Mouse (Mus musculus) neural tube, embryonic 14.5 days (tissue): ENCODE data around the gene Larp1b. TPM values are rescaled to one million over a fixed set of nuclear protein-coding genes. Genes with fewer than 3 reads are reported as not detected.

ENCODE experiments used
- ATAC-seq: fragments of 200-750 bp; cut with Nextera tagmentation; 2 replicates; pipeline ENCODE4 v1.8.0; 2017; ENCODE audit warnings: low read depth, mild to moderate bottlenecking, moderate TSS enrichment, moderate library complexity
- H3K27ac ChIP-seq: fragments of 300-500 bp; sonication (generic); 2 replicates; pipeline ENCODE4 v1.5.1; 2014; ENCODE audit warnings: low read depth, mild to moderate bottlenecking, control low read depth, low read length, moderate library complexity, mixed read lengths
- H3K27me3 ChIP-seq: fragments of 300-500 bp; sonication (generic); 2 replicates; pipeline ENCODE4 v1.6.1; 2014; ENCODE audit warnings: low read length; ENCODE audit not compliant: control insufficient read depth, insufficient read depth
- H3K36me3 ChIP-seq: fragments of 300-500 bp; sonication (generic); 2 replicates; pipeline ENCODE4 v1.6.1; 2014; ENCODE audit warnings: low read length, mixed read lengths; ENCODE audit not compliant: control insufficient read depth, insufficient read depth
- H3K4me1 ChIP-seq: fragments of 300-500 bp; sonication (generic); 2 replicates; pipeline ENCODE4 v1.6.1; 2014; ENCODE audit warnings: low read length; ENCODE audit not compliant: control insufficient read depth, insufficient read depth
- H3K4me2 ChIP-seq: fragments of 300-500 bp; sonication (generic); 2 replicates; pipeline ENCODE4 v1.6.1; 2014; ENCODE audit warnings: mild to moderate bottlenecking, low read depth, low read length, control low read depth
- H3K4me3 ChIP-seq: fragments of 300-500 bp; sonication (generic); 2 replicates; pipeline ENCODE4 v1.5.1; 2014; ENCODE audit warnings: low read depth, low read length, control low read depth, mixed read lengths
- H3K9ac ChIP-seq: fragments of 300-500 bp; sonication (generic); replicated peaks from 2 replicates; pipeline ENCODE4 v1.6.1; 2014; ENCODE audit warnings: low read depth, mild to moderate bottlenecking, control low read depth, low read length, mixed read lengths
- H3K9me3 ChIP-seq: fragments of 300-500 bp; sonication (generic); 2 replicates; pipeline ENCODE4 v1.6.1; 2016; ENCODE audit warnings: low read length; ENCODE audit not compliant: control insufficient read depth
- WGBS: fragments of 180-500 bp; shearing (Covaris S2); extraction: QIAGEN DNeasy Blood & Tissue Kit; methylation state at CpG from one replicate; pipeline ENCODE4 v1.1.7; 2014; 5-methylcytosine and 5-hydroxymethylcytosine counted together
- polyA plus RNA-seq: library from polyadenylated mRNA; unstranded; fragments of >200 nt; fragmentation: Nextera tagmentation; extraction: Ambion mirVana; gene quantifications from 2 replicates; pipeline ENCODE4 v1.2.1, GENCODE M21; 2014

Larp1b gene
- polyA plus RNA-seq, 1 experiment from 2014 or later, result 7.4 TPM

DNA sequence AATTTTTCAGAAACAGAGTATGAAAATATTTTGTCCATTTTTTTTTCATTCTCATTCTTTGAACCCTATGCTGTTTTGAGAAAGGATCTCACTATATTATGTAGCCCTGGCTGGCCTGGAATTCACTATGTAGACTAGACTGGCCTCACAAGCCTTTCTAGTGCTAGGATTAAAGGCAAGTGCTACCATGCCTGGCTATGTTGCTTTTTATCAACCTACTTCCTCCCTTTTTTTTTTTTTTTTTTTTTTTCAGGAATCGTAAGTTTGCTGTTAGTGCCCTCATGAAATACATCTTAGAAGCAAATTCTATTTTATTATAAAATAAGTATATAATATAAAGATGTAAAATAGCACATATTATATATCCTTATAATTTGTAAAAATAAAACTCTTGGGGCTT lies 5.2 kb downstream of the Larp1b start:
- 73% methylated on average over 1 of the region's 1 CpGs for WGBS
- Histone ChIP-seq H3K4me1 (no peaks in the 10 kb centered on the region), H3K36me3 (no peaks in the 10 kb centered on the region), H3K27me3 (no peaks in the 10 kb centered on the region), H3K9ac (no peak overlapping the region), H3K27ac (no peak overlapping the region), H3K4me3 (no peak overlapping the region), H3K9me3 (no peaks in the 10 kb centered on the region), H3K4me2 (no peak overlapping the region)
- no peak for ATAC-seq

DNA sequence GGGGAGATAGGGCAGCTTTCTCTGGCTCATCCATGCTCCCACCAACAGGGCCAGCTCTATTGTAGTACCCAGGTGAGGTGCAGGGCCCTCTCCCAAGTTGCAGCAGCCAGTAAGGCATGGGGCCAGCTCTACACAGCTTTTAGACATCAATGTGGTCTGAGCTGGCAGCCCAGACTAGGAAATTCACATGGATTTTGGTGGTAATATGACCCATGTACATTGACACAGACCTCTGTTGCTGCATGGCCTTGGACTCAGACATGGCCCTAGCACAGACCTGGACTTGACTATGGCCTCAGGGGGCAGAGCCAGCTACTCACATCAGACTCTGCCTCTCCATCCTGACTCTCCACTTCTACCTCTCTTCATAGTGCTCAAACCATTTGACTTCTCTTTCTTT lies 9.2 kb downstream of the Larp1b start:
- Histone ChIP-seq H3K4me2 (no peak overlapping the region), H3K27ac (no peak overlapping the region), H3K9ac (no peak overlapping the region), H3K36me3 (no peaks in the 10 kb centered on the region), H3K4me3 (no peak overlapping the region), H3K27me3 (no peaks in the 10 kb centered on the region), H3K9me3 (no peaks in the 10 kb centered on the region), H3K4me1 (no peaks in the 10 kb centered on the region)
- no peak for ATAC-seq

DNA sequence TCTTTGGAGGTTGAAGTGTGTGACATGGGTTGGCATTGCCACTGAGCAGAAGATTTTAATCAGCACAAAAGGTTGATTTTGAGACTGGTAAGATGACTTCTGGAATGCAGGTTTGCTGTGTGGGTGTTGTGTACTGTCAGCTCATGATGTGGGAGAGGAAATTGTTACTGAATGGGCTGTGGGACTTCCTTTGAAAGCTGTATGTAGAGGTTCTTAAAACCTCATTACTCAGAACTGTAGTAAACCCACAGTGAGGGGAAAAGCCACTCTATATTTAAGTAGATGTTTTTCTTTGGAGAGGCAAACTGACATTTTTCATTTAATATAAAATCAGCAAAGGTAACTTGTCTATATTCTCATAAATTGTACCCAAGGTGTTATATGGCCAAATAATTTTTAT lies 31.1 kb downstream of the Larp1b start:
- no peak overlapping the region for H3K4me2 ChIP-seq
- H3K36me3 ChIP-seq, result no peaks in the 10 kb centered on the region
- H3K9ac ChIP-seq, result no peak overlapping the region
- no peaks in the 10 kb centered on the region for H3K9me3 ChIP-seq
- no peak for ATAC-seq
- no peaks in the 10 kb centered on the region for H3K27me3 ChIP-seq
- no peak overlapping the region for H3K4me3 ChIP-seq
- no peaks in the 10 kb centered on the region for H3K4me1 ChIP-seq
- no peak overlapping the region for H3K27ac ChIP-seq

DNA sequence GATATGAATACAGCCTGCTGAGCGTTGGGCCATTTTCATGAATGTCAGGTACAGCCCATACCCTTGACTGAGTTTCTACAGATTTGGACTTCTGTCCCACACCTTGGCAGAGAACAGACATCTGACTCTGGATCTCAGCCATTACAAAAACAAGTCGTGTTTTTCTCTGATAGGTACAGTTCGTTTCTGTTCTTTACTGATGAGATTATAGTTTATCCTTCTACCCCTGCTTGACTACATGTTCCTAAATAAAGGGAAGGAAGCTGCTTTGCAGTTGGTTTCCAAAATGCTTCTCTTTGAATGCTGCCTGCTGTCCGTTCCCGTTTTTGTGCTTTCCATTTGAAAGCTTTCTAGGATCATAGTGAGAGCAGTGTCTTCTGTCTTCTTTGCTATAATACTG lies 37.9 kb downstream of the Larp1b start:
- no peaks in the 10 kb centered on the region for H3K36me3 ChIP-seq
- 84% methylated on average over 5 of the region's 5 CpGs for WGBS
- H3K4me2 ChIP-seq, result no peak overlapping the region
- no peak for ATAC-seq
- no peaks in the 10 kb centered on the region for H3K9me3 ChIP-seq
- no peak overlapping the region for H3K4me3 ChIP-seq
- no peak overlapping the region for H3K27ac ChIP-seq
- no peaks in the 10 kb centered on the region for H3K27me3 ChIP-seq
- no peaks in the 10 kb centered on the region for H3K4me1 ChIP-seq
- no peak overlapping the region for H3K9ac ChIP-seq

DNA sequence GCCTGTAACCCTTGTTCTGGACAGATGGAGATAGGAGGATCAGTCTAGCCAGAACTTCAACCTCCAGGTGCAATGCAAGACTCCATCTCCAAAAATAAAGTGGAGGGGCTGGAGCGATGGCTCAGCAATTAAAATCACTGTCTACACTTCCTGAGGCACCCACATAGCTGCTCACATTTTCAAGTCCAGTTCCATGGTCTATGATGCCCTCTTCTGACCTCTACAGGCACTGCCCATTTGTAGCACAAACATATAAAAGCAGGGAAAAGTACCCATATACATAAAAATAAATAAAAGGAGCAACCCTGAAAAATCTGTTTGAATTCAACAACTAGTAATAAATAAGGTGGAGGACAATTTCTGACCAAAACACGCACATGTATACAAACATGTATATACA lies 39.1 kb downstream of the Larp1b start:
- Histone ChIP-seq H3K4me3 (no peak overlapping the region), H3K36me3 (no peaks in the 10 kb centered on the region), H3K9ac (no peak overlapping the region), H3K4me2 (no peak overlapping the region), H3K27me3 (no peaks in the 10 kb centered on the region), H3K4me1 (no peaks in the 10 kb centered on the region), H3K9me3 (no peaks in the 10 kb centered on the region), H3K27ac (no peak overlapping the region)
- no peak; the same call in 1 of the 2 replicates for ATAC-seq
- 81% methylated on average over 2 of the region's 2 CpGs for WGBS

DNA sequence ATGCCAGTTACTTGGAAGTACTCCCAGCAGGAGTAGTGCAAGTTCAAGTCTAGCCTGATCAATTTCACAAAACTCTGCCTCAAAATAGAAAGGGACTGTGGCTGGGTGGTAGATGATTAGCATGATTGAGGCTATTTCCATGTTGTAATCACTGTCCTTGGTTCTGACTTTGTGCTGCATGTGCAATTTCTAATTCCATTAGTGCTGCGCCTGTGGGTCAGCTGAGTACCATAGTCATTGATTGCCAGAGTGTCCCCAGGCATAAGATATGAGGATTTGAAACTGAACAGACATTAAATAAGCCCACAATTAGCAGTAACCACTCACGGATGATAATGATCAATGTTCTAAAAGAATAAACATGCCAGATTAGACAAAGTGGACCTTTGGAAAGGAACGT lies 41.9 kb downstream of the Larp1b start:
- no peak overlapping the region for H3K4me3 ChIP-seq
- no peaks in the 10 kb centered on the region for H3K4me1 ChIP-seq
- H3K9me3 ChIP-seq, result no peaks in the 10 kb centered on the region
- no peaks in the 10 kb centered on the region for H3K27me3 ChIP-seq
- ATAC-seq, result no peak
- no peak overlapping the region for H3K9ac ChIP-seq
- H3K36me3 ChIP-seq, result no peaks in the 10 kb centered on the region
- no peak overlapping the region for H3K4me2 ChIP-seq
- H3K27ac ChIP-seq, result no peak overlapping the region
- WGBS, result 72% methylated on average over 3 of the region's 3 CpGs

DNA sequence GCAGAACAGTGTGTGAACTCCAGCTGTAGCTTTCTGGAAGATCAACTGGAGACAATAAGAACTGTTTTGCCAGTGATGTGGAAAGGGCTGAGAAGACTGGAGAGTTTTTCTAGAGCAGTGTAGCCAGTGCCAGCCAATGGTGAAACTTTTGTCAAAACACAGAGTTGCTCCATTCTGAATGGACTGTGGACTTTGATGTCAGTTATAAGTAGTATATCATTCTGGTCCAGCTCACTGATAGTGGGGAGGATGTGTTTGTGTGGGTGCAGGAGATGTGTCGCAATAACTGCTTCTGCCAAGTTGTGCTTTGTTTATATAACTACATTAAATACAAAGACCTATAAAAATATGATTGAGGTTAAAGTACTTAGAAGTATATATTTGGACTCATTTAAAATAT lies 45.5 kb downstream of the Larp1b start:
- H3K27me3 ChIP-seq, result no peaks in the 10 kb centered on the region
- H3K4me1 ChIP-seq, result no peaks in the 10 kb centered on the region
- H3K27ac ChIP-seq, result no peak overlapping the region
- no peak overlapping the region for H3K4me3 ChIP-seq
- 91% methylated on average over 1 of the region's 1 CpGs for WGBS
- H3K36me3 ChIP-seq, result no peaks in the 10 kb centered on the region
- no peak overlapping the region for H3K9ac ChIP-seq
- ATAC-seq, result no peak
- no peak overlapping the region for H3K4me2 ChIP-seq
- no peaks in the 10 kb centered on the region for H3K9me3 ChIP-seq

DNA sequence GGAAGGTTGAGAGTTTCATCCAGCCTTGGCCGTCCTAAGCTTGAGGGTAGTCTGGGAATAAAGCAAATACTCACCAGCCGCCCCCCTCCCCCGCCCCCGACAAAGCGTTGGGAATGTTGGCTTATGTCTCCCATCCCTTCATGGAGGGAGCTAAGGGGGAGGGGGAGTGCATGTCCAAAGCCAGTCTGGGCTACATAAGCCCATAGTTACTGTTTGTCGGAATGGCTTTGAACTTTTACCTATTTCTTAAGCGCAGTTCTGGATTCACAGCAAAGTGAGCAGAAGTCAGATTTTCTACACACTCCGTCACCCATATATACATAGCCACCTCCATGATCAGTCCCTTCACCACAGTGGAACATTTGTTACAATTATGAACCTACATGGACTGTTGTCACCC lies 59.7 kb downstream of the Larp1b start:
- no peaks in the 10 kb centered on the region for H3K36me3 ChIP-seq
- no peaks in the 10 kb centered on the region for H3K4me1 ChIP-seq
- no peaks in the 10 kb centered on the region for H3K27me3 ChIP-seq
- no peak overlapping the region for H3K27ac ChIP-seq
- no peak overlapping the region for H3K9ac ChIP-seq
- 87% methylated on average over 8 of the region's 8 CpGs for WGBS
- no peak overlapping the region for H3K4me2 ChIP-seq
- no peak overlapping the region for H3K4me3 ChIP-seq
- no peak for ATAC-seq
- H3K9me3 ChIP-seq, result no peaks in the 10 kb centered on the region

DNA sequence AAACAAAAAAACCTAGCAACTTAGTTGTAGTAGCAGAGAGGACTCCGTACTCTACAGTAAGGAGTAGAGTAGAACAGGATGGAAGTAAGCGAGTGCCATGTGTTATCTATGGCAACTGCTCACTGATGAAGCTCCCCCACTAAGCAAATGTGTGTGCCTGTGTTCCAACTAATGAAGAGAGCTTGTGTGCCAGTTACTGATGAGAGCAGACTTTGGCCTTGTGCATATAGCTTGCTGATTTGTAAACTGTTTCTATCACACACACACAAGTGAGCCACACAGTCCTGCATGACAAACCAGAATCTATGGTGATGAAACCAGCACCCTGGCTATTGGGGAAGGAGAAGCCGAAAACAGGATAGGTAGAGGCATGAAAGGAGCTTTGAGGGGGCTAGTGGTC lies 60.4 kb downstream of the Larp1b start:
- no peaks in the 10 kb centered on the region for H3K27me3 ChIP-seq
- 98% methylated on average over 3 of the region's 3 CpGs for WGBS
- H3K9me3 ChIP-seq, result no peaks in the 10 kb centered on the region
- no peaks in the 10 kb centered on the region for H3K4me1 ChIP-seq
- no peak for ATAC-seq
- no peak overlapping the region for H3K9ac ChIP-seq
- H3K4me2 ChIP-seq, result no peak overlapping the region
- H3K36me3 ChIP-seq, result no peaks in the 10 kb centered on the region
- H3K4me3 ChIP-seq, result no peak overlapping the region
- no peak overlapping the region for H3K27ac ChIP-seq

DNA sequence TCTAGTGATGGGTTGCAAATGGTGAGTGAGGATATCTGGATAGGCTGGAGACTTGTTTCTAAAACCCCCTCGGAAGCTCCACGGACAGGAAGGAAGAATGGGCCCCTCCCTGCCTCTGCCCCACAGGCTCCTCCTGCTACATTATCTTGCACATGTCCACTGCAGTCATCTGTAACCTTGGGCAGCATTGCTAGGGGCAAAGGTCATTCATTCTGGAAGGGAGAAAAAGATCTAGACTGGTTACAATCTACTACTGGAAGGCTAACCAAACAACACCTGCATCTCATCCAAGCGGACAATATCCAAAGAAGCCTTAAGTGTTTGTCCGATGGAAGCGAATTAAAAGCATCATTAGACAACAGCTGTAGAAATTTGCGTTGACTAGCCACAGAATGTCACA lies 61.1 kb downstream of the Larp1b start:
- 91% methylated on average over 6 of the region's 6 CpGs for WGBS
- Histone ChIP-seq H3K36me3 (no peaks in the 10 kb centered on the region), H3K9ac (no peak overlapping the region), H3K4me2 (no peak overlapping the region), H3K4me1 (no peaks in the 10 kb centered on the region), H3K27ac (no peak overlapping the region), H3K27me3 (no peaks in the 10 kb centered on the region), H3K9me3 (no peaks in the 10 kb centered on the region), H3K4me3 (no peak overlapping the region)
- ATAC-seq, result no peak
